Mouse (Mus musculus) heart, embryonic 10.5 days (tissue): Measurements from ENCODE around the gene Dpt. TPM values are rescaled to one million over a fixed set of nuclear protein-coding genes. Genes with fewer than 3 reads are reported as not detected.
A peak's percentile ranks its signal among the peaks of the same experiment; 100 is the strongest.
"Not testable (repeated sequence)": the region's sequence is repeated elsewhere in the genome, so short reads cannot be mapped to it uniquely, and the experiment has no call there.

Source experiments
- DNase-seq: peaks from one replicate; pipeline ENCODE4 v3.0.0-alpha.2; 2017; ENCODE audit warnings: low spot score
- H3K27ac ChIP-seq: fragments of 300-500 bp; sonication (generic); 2 replicates; pipeline ENCODE4 v1.5.1; 2016; ENCODE audit warnings: mild to moderate bottlenecking
- H3K27me3 ChIP-seq: fragments of 300-500 bp; sonication (generic); 2 replicates; pipeline ENCODE4 v1.6.1; 2016; ENCODE audit warnings: mild to moderate bottlenecking; ENCODE audit not compliant: poor library complexity, insufficient read depth, severe bottlenecking
- H3K36me3 ChIP-seq: fragments of 300-500 bp; sonication (generic); 2 replicates; pipeline ENCODE4 v1.6.1; 2016; ENCODE audit warnings: mild to moderate bottlenecking, moderate library complexity
- H3K4me1 ChIP-seq: fragments of 300-500 bp; sonication (generic); 2 replicates; pipeline ENCODE4 v1.6.1; 2016; ENCODE audit warnings: mild to moderate bottlenecking
- H3K4me3 ChIP-seq: fragments of 300-500 bp; sonication (generic); 2 replicates; pipeline ENCODE4 v1.5.1; 2016; ENCODE audit warnings: mild to moderate bottlenecking, moderate library complexity
- H3K9me3 ChIP-seq: fragments of 300-500 bp; sonication (generic); 2 replicates; pipeline ENCODE4 v1.6.1; 2016; ENCODE audit warnings: mild to moderate bottlenecking, moderate library complexity
- WGBS: fragments of 180-500 bp; shearing (Covaris S2); methylation state at CpG from one replicate; pipeline ENCODE4 v1.1.7; 2016; 5-methylcytosine and 5-hydroxymethylcytosine counted together
- polyA plus RNA-seq: library from polyadenylated mRNA; unstranded; fragments of >200 nt; fragmentation: Nextera tagmentation; extraction: Ambion mirVana; gene quantifications from 2 replicates; pipeline ENCODE4 v1.2.1, GENCODE M21; 2016

Dpt gene
- polyA plus RNA-seq = 0.07 TPM in 1 of 2 replicates, not detected in the other

DNA sequence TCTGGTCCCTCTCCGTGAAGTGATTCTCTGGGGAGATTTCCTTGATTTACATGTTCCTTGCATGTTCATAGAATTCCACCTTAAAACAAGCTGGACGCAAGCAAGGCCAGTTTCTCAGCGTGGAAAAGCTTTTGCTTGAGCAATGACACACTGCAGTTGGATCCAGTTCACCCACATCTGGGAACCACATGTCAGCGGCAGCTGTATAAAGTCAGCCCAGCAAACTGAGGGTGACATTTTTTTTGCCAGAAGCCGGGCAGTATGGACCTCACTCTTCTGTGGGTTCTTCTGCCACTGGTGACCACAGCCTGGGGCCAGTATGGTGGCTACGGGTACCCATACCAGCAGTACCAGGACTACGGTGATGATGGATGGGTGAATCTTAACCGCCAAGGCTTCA, at the start of gene Dpt:
Gene Dpt, plus strand, starts transcription at position 174 of the 400 bp plus-strand sequence.
- DNase-seq = no peak
- 87% methylated on average over 8 of the region's 8 CpGs for WGBS
- no peak within 1 kb of the TSS for H3K4me3 ChIP-seq
- no peaks in the 10 kb centered on the region for H3K9me3 ChIP-seq
- peaks cover 4% of the 10 kb centered on the region; the same call in 1 of the 2 replicates for H3K4me1 ChIP-seq
- no peaks in the 10 kb centered on the region for H3K36me3 ChIP-seq
- H3K27me3 ChIP-seq = no peaks in the 10 kb centered on the region
- H3K27ac ChIP-seq = no peak within 1 kb of the TSS

- H3K27me3 ChIP-seq = no peaks in the 10 kb centered on the region
- DNase-seq = no peak
- 94% methylated on average over 4 of the region's 4 CpGs for WGBS
- no peaks in the 10 kb centered on the region for H3K4me1 ChIP-seq
- no peaks in the 10 kb centered on the region for H3K9me3 ChIP-seq
- no peaks in the 10 kb centered on the region for H3K36me3 ChIP-seq
- H3K4me3 ChIP-seq = no peak overlapping the region
- H3K27ac ChIP-seq = no peak overlapping the region
Measured at GRCm38 (mm10) chr1:164753736-164754135, 42.7 kb upstream of the Dpt start.

DNA sequence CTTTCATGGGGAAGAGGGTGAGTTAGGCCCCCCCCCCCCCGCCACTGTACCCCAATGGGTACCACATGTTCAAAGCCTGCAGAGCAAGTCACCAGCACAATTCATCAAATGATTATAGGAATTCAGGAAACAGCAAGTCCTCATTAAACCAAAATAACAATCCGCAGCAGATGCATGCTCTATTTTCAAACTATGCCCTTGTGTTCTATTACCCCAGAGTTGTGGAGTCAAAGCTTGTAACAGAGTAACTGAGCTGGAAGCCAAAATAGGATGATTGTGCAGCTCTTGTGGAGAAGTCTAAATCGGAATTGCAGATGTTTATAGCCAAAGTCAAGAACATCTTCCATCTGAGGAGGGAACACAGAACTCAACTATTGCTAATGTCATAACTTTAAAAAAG, 40.8 kb upstream of the Dpt start:
- Histone ChIP-seq H3K4me1 (no peaks in the 10 kb centered on the region), H3K27ac (no peak overlapping the region), H3K27me3 (no peaks in the 10 kb centered on the region), H3K4me3 (no peak overlapping the region), H3K36me3 (no peaks in the 10 kb centered on the region), H3K9me3 (no peaks in the 10 kb centered on the region)
- 76% methylated on average over 3 of the region's 3 CpGs for WGBS
- no peak for DNase-seq

DNA sequence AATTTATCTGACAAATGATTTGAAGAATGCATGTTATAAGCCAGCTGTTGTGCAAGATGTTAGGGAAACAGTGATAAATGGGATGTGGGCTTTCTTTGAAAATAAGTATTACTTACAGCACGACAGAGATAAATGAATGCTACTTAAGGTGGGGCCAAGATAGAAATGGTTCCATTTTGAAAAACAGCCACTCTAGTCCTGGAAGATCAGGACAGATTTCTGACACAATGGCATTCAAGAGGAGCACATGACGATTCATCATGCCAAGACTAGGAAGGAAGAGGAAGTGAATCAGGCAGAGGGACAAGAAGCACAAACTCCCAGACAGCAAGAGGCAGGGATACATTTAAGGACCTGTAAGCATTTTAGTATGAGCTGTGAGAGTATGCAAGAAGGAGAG, 39.5 kb upstream of the Dpt start:
- no peak for DNase-seq
- Histone ChIP-seq H3K36me3 (no peaks in the 10 kb centered on the region), H3K4me1 (no peaks in the 10 kb centered on the region), H3K27ac (no peak overlapping the region), H3K9me3 (no peaks in the 10 kb centered on the region), H3K4me3 (no peak overlapping the region), H3K27me3 (no peaks in the 10 kb centered on the region)
- WGBS = 63% methylated on average over 2 of the region's 2 CpGs

- 78% methylated on average over 2 of the region's 2 CpGs for WGBS
Measured at GRCm38 (mm10) chr1:164758401-164758800, 38.0 kb upstream of the Dpt start.

GRCm38 (mm10) chr1:164762276-164762675, 34.2 kb upstream of the Dpt start:
- H3K4me1 ChIP-seq = no peaks in the 10 kb centered on the region
- H3K27ac ChIP-seq = no peak overlapping the region
- H3K9me3 ChIP-seq = no peaks in the 10 kb centered on the region
- no peak for DNase-seq
- no peak overlapping the region for H3K4me3 ChIP-seq
- WGBS = 52% methylated on average over 2 of the region's 2 CpGs
- H3K36me3 ChIP-seq = no peaks in the 10 kb centered on the region
- no peaks in the 10 kb centered on the region for H3K27me3 ChIP-seq

More at GRCm38 (mm10) chr1:164758401-164758800, 38.0 kb upstream of the Dpt start:
- Histone ChIP-seq H3K36me3 (no peaks in the 10 kb centered on the region), H3K27me3 (no peaks in the 10 kb centered on the region), H3K27ac (no peak overlapping the region), H3K4me1 (no peaks in the 10 kb centered on the region), H3K4me3 (no peak overlapping the region), H3K9me3 (no peaks in the 10 kb centered on the region)
- no peak for DNase-seq

GRCm38 (mm10) chr1:164766646-164767045, 29.8 kb upstream of the Dpt start:
- Histone ChIP-seq H3K27me3 (no peaks in the 10 kb centered on the region), H3K4me3 (no peak overlapping the region), H3K27ac (no peak overlapping the region), H3K4me1 (no peaks in the 10 kb centered on the region), H3K9me3 (no peaks in the 10 kb centered on the region), H3K36me3 (no peaks in the 10 kb centered on the region)
- WGBS = 86% methylated on average over 3 of the region's 3 CpGs
- DNase-seq = no peak

DNA sequence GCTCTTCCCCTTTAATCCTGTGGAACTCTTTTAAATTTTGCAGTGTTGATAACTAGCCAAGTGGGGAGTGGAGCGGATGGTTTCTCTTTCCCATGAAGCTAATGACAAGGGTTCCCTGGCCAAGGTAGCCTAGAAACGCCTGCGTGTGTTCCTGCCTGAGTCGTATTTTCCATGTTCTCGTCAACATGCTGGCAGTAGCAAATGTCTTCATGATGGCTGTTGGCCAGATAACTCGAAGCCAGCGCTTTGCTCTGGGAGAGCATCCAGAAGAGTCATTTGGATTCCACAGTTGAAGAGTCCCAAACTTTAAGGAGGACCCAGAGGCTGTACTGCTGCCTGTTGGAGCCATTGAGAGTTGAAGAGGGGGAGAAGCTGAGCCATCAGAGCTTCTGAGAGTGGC, 25.8 kb upstream of the Dpt start:
- DNase-seq = no peak
- 0 out of 2 replicates have a peak, but pooled peaks cover 7% of the 10 kb centered on the region for H3K9me3 ChIP-seq
- H3K4me1 ChIP-seq = no peaks in the 10 kb centered on the region
- no peaks in the 10 kb centered on the region for H3K36me3 ChIP-seq
- H3K4me3 ChIP-seq = no peak overlapping the region
- no peak overlapping the region for H3K27ac ChIP-seq
- no peaks in the 10 kb centered on the region for H3K27me3 ChIP-seq
- 62% methylated on average over 7 of the region's 7 CpGs for WGBS

DNA sequence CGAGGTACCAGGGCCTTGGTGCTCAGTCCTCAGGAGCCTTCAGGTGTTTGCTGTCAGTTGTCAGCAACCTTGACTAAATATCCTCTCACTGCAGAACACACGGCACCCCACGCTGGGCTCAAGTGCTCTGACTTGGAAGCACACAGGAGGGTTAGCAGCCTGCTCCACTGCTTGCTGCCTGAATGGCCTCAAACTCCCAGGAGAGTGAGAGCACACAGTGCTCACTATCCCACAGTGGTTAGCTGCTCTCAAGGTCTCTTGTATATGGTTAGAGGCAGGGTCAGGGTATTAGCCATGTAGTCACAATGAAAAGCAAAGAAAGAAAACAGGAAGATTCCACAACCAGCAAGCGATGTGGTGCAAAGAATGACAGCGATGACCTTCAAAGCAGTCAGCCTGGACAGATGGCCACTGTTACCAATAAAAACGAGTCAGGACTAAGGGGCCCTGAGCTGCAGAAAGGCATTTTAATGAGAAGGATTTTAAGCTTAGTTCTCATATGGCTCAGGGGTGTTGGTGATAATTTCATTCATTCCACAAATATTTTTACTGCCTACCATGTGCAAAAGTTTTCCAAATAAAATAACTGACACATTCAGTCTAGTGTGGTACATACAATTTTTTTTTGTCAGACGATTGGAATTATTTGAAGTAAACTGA, 15.5 kb upstream of the Dpt start:
- Histone ChIP-seq H3K4me1 (peaks cover 12% of the 10 kb centered on the region), H3K9me3 (no peaks in the 10 kb centered on the region), H3K27me3 (no peaks in the 10 kb centered on the region), H3K4me3 (no peak overlapping the region), H3K36me3 (no peaks in the 10 kb centered on the region), H3K27ac (peak overlapping the region; percentile 64)
- DNase-seq = no peak
- 53% methylated on average over 7 of the region's 7 CpGs for WGBS

- 32% methylated on average over 5 of the region's 5 CpGs for WGBS
- Histone ChIP-seq H3K27me3 (no peaks in the 10 kb centered on the region), H3K36me3 (no peaks in the 10 kb centered on the region), H3K27ac (peak overlapping the region; percentile 64; the same call in 1 of the 2 replicates), H3K9me3 (no peaks in the 10 kb centered on the region), H3K4me3 (no peak overlapping the region), H3K4me1 (peaks cover 18% of the 10 kb centered on the region)
- DNase-seq = no peak
Measured at GRCm38 (mm10) chr1:164786165-164786564, 10.3 kb upstream of the Dpt start.

DNA sequence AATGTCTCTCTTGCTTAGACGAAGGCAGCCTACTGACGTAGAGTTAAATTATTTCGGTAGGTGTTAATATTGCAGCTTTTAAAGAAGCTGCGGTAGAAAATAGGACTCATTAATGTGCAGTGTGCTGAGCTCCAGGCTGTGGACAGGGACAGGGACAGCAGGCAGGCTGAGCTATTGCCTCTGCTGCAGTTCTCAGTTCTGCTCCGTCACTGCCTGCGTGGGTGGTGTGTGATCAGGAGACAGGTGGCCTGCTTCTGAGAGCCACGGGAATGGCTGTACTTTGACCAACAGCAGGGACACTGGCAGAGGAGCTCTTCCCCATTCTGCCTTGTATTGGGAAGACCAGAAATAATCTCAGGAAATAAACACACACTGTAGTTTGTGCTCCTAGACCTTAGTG, 8.7 kb upstream of the Dpt start:
- Histone ChIP-seq H3K9me3 (no peaks in the 10 kb centered on the region), H3K4me1 (peaks cover 18% of the 10 kb centered on the region), H3K36me3 (no peaks in the 10 kb centered on the region), H3K4me3 (no peak overlapping the region), H3K27ac (peak overlapping the region; percentile 13; the same call in 1 of the 2 replicates), H3K27me3 (no peaks in the 10 kb centered on the region)
- no peak for DNase-seq
- WGBS = 79% methylated on average over 7 of the region's 7 CpGs

DNA sequence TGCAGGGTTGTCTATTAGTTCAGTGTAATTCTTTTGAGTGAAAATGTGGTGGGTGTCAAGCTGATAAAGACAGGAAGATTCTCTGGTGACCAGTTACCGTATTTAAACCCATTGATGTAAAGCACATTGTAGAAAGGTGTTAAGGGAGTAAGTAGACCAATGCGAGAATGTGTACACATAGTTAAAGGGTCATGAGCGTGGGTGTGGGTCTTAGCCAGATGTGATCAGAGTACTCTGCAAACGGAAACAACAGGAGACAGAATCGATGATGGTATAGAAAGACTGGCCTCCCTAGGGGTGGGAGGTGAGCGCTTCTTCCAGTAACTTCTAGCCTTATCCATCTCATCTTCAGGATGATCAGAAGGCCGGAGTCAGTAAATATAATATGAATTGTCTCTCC, 8.2 kb upstream of the Dpt start:
- Histone ChIP-seq H3K27me3 (no peaks in the 10 kb centered on the region), H3K36me3 (no peaks in the 10 kb centered on the region), H3K9me3 (no peaks in the 10 kb centered on the region), H3K4me1 (peaks cover 18% of the 10 kb centered on the region), H3K27ac (peak overlapping the region; percentile 13; the same call in 1 of the 2 replicates), H3K4me3 (no peak overlapping the region)
- no peak for DNase-seq
- WGBS = 89% methylated on average over 7 of the region's 7 CpGs

DNA sequence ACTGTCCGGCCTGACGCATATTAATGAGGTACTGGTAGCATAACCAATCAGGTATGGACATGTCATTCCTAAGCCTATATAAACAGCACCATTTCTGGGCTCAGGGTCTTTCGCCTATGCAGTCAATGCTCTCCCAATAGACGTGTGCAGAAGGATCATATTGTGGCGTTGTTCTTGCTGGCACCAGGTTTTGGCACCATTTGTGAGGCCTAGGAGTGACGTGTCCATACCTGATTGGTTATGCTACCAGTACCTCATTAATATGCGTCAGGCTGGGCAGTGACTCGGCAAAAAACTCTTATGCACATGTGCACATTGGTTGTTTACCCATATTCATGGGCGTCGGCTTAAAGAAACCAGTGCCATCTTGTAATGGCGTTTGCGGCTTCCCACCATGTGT, 6.1 kb upstream of the Dpt start:
- not testable (repeated sequence) for H3K27me3 ChIP-seq, DNase-seq, H3K9me3 ChIP-seq, H3K36me3 ChIP-seq, H3K4me3 ChIP-seq, H3K27ac ChIP-seq
- H3K4me1 ChIP-seq = peaks cover 18% of the 10 kb centered on the region
- WGBS = 92% methylated on average over 12 of the region's 12 CpGs

DNA sequence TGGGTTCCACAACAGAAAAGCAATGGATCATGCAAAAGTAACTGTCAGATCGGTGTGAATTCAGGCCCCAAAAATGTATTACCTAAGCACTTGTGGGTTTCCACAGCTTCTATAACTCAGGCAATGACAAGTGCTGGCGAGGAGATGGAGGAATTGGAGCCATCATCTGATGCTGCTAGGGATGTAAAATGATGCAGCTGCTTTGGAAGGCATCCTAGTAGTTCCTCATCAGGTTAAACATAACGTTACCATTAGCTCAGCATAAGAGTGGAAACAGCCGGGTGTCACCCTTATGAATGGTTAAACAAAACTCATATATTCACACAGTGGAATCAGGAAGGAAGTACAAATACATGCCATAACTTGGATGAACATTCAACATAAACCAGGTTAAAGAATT, 3.4 kb upstream of the Dpt start:
- 79% methylated on average over 4 of the region's 4 CpGs for WGBS
- Histone ChIP-seq H3K27ac (no peak overlapping the region), H3K4me3 (no peak overlapping the region), H3K27me3 (no peaks in the 10 kb centered on the region), H3K9me3 (no peaks in the 10 kb centered on the region), H3K36me3 (no peaks in the 10 kb centered on the region), H3K4me1 (no peaks in the 10 kb centered on the region)
- no peak for DNase-seq
